Comparison of ENCODE assay signal across 9 mouse cellular contexts in genomic region chr6:48954946-48955345, GRCm38 (mm10). TPM values are rescaled to one million over a fixed set of nuclear protein-coding genes. Genes with fewer than 3 reads are reported as not detected.
DNase-seq lines count a peak whose midpoint lies in the region; ATAC-seq and TF ChIP-seq lines count a peak whose summit lies in the region.
"Had no signal": no experiment of that assay in that cellular context is flagged by ENCODE, and none has a peak within 500 bp of the region (broad histone marks: within the 10 kb centered on the region; RNA-seq: fewer than 3 reads in every experiment).

No protein-coding gene starts in this region.

- H3K9ac ChIP-seq in heart, embryonic 11.5 days (ENCODE audit: low read depth, low read length), result no peak overlapping the region
- H3K9ac ChIP-seq: limb, embryonic 15.5 days had no signal

- H3K4me3 ChIP-seq in heart, embryonic 11.5 days (ENCODE audit: low read depth, low read length), result no peak overlapping the region
- no peak overlapping the region for H3K4me3 ChIP-seq in lung, adult 2 months (replicated peaks; ENCODE audit: extremely low read depth, low read depth, low read length)
- H3K4me3 ChIP-seq: limb, embryonic 15.5 days had no signal

- no peak for TF ChIP-seq POLR2A in lung, adult 2 months (IDR thresholded peaks at IDR 0.05; ENCODE audit: borderline replicate concordance, extremely low read depth, low read depth, low read length)

- no peak overlapping the region for H3K27ac ChIP-seq in heart, embryonic 11.5 days (ENCODE audit: low read depth, low read length)
- H3K27ac ChIP-seq: limb, embryonic 15.5 days had no signal

- no peak overlapping the region for H3K4me2 ChIP-seq in heart, embryonic 11.5 days
- H3K4me2 ChIP-seq: limb, embryonic 15.5 days had no signal

- H3K27me3 ChIP-seq in heart, embryonic 11.5 days (ENCODE audit: control insufficient read depth, insufficient read depth, low read length), result no peaks in the 10 kb centered on the region
- H3K27me3 ChIP-seq: limb, embryonic 15.5 days had no signal

- ATAC-seq in heart, embryonic 11.5 days (replicated peaks; ENCODE audit: insufficient number of reproducible peaks, low FRiP score, low TSS enrichment), result 0 out of 2 replicates have a peak, but pooled peaks have one; percentile 22

- H3K4me1 ChIP-seq in heart, embryonic 11.5 days (ENCODE audit: control insufficient read depth, insufficient read depth, low read length), result no peaks in the 10 kb centered on the region
- H3K4me1 ChIP-seq in lung, adult 2 months (ENCODE audit: control insufficient read depth, insufficient read depth, low read length), result no peaks in the 10 kb centered on the region
- H3K4me1 ChIP-seq: limb, embryonic 15.5 days had no signal

- peak; percentile 51 for TF ChIP-seq CTCF in lung, adult 2 months (IDR thresholded peaks at IDR 0.05; ENCODE audit: insufficient read depth, low read length)

- H3K9me3 ChIP-seq in heart, embryonic 11.5 days (replicated peaks; ENCODE audit: control insufficient read depth, low read length), result no peaks in the 10 kb centered on the region
- H3K9me3 ChIP-seq: limb, embryonic 15.5 days had no signal

- H3K36me3 ChIP-seq in heart, embryonic 11.5 days (ENCODE audit: control insufficient read depth, insufficient read depth, low read length), result no peaks in the 10 kb centered on the region
- H3K36me3 ChIP-seq: limb, embryonic 15.5 days had no signal

- peak; percentile 77 for DNase-seq in testis, postnatal 10 days (ENCODE audit: low spot score)
- no peak for DNase-seq in testis, postnatal 14 days (ENCODE audit: low spot score)
- DNase-seq in brain, adult 2 months (ENCODE audit: low read depth, low spot score), result peak; percentile 61
- peak; percentile 35 for DNase-seq in large intestine, adult 2 months (ENCODE audit: low read depth, low spot score)
- peak; percentile 29 for DNase-seq in lung, adult 2 months
- DNase-seq in right cerebral cortex, postnatal 14 days, result peak; percentile 58
- DNase-seq in cerebellum, adult 11 months, result no peak

- 48% methylated on average over 1 of the region's 1 CpGs for WGBS in heart, embryonic 11.5 days (ENCODE audit: insufficient replicate concordance)
- WGBS in large intestine, adult 2 months, result 21% methylated on average over 1 of the region's 1 CpGs
- WGBS in lung, adult 2 months, result 21% methylated on average over 1 of the region's 1 CpGs

RNA-seq across cellular contexts. Expression of gene Doxl2, which starts 19.8 kb away (rescaled TPM):
- not detected in 2 replicates for polyA plus RNA-seq in heart, embryonic 11.5 days (2014; fragmentation: Nextera tagmentation; extraction: Ambion mirVana)
- polyA plus RNA-seq in large intestine, adult 2 months (2012; rRNA removed), result not detected in 2 replicates
- polyA plus RNA-seq in lung, adult 2 months (2012; rRNA removed), result not detected in 2 replicates
- polyA plus RNA-seq: limb, embryonic 15.5 days had no signal

RNA-seq across cellular contexts. Expression of gene 1600015I10Rik, which starts 25.3 kb away (rescaled TPM):
- 0.08 and 0.14 TPM in 2 replicates for polyA plus RNA-seq in heart, embryonic 11.5 days (2014; fragmentation: Nextera tagmentation; extraction: Ambion mirVana)
- 0.06 TPM in 1 of 2 replicates, not detected in the other for polyA plus RNA-seq in large intestine, adult 2 months (2012; rRNA removed)
- not detected in 2 replicates for polyA plus RNA-seq in lung, adult 2 months (2012; rRNA removed)

RNA-seq across cellular contexts. Expression of gene Svs1, which starts 31.7 kb away (rescaled TPM):
- 0.07 TPM in 1 of 2 replicates, not detected in the other for polyA plus RNA-seq in heart, embryonic 11.5 days (2014; fragmentation: Nextera tagmentation; extraction: Ambion mirVana)
- not detected in 2 replicates for polyA plus RNA-seq in large intestine, adult 2 months (2012; rRNA removed)
- polyA plus RNA-seq in lung, adult 2 months (2012; rRNA removed), result not detected in 2 replicates
- polyA plus RNA-seq: limb, embryonic 15.5 days had no signal

Comparison
In these comparisons a context has a peak if more than half of its experiments do, and no peak if none do; other contexts are left out.
1. DNase-seq: peak in testis, postnatal 10 days (single experiment), brain, adult 2 months (single experiment), large intestine, adult 2 months (single experiment), lung, adult 2 months (single experiment) and right cerebral cortex, postnatal 14 days (single experiment); none in testis, postnatal 14 days (single experiment) and cerebellum, adult 11 months (single experiment).